Mouse (Mus musculus) forebrain, embryonic 14.5 days (tissue): ENCODE measurements around the gene Gcnt3. TPM values are rescaled to one million over a fixed set of nuclear protein-coding genes. Genes with fewer than 3 reads are reported as not detected.

ENCODE experiments used
- ATAC-seq: fragments of 200-750 bp; cut with Nextera tagmentation; 2 replicates; pipeline ENCODE4 v1.8.0; 2017; ENCODE audit warnings: mild to moderate bottlenecking, moderate library complexity
- DNase-seq: peaks from one replicate; pipeline ENCODE4 v3.0.0-alpha.2; 2015; ENCODE audit warnings: low spot score
- H3K27ac ChIP-seq: fragments of 300-500 bp; sonication (generic); 2 replicates; pipeline ENCODE4 v1.5.1; 2014; ENCODE audit warnings: low read depth, mild to moderate bottlenecking, control low read depth, low read length, moderate library complexity
- H3K27me3 ChIP-seq: fragments of 300-500 bp; sonication (generic); replicated peaks from 2 replicates; pipeline ENCODE4 v1.6.1; 2014; ENCODE audit warnings: low read length, control low read depth, mixed read lengths; ENCODE audit not compliant: control insufficient read depth, insufficient read depth
- H3K36me3 ChIP-seq: fragments of 300-500 bp; sonication (generic); 2 replicates; pipeline ENCODE4 v1.6.1; 2014; ENCODE audit warnings: low read length, control low read depth; ENCODE audit not compliant: control insufficient read depth, insufficient read depth
- H3K4me1 ChIP-seq: fragments of 300-500 bp; sonication (generic); 2 replicates; pipeline ENCODE4 v1.6.1; 2014; ENCODE audit warnings: antibody characterized with exemption, low read length, control low read depth; ENCODE audit not compliant: control insufficient read depth, insufficient read depth
- H3K4me2 ChIP-seq: fragments of 300-500 bp; sonication (generic); 2 replicates; pipeline ENCODE4 v1.6.1; 2014; ENCODE audit warnings: mild to moderate bottlenecking, control low read depth, low read length
- H3K4me3 ChIP-seq: fragments of 300-500 bp; sonication (generic); 2 replicates; pipeline ENCODE4 v1.5.1; 2014; ENCODE audit warnings: low read depth, low read length, control low read depth
- H3K9ac ChIP-seq: fragments of 300-500 bp; sonication (generic); 2 replicates; pipeline ENCODE4 v1.6.1; 2014; ENCODE audit warnings: mild to moderate bottlenecking, low read length, control low read depth, moderate library complexity
- H3K9me3 ChIP-seq: fragments of 300-500 bp; sonication (generic); replicated peaks from 2 replicates; pipeline ENCODE4 v1.6.1; 2016; ENCODE audit warnings: low read length, control low read depth, mixed read lengths; ENCODE audit not compliant: control insufficient read depth
- WGBS: fragments of 180-500 bp; shearing (Covaris S2); extraction: QIAGEN DNeasy Blood & Tissue Kit; methylation state at CpG from one replicate; pipeline ENCODE4 v1.1.7; 2014; 5-methylcytosine and 5-hydroxymethylcytosine counted together
- polyA plus RNA-seq: library from polyadenylated mRNA; unstranded; fragments of >200 nt; fragmentation: Nextera tagmentation; extraction: Ambion mirVana; gene quantifications from 2 replicates; pipeline ENCODE4 v1.2.1, GENCODE M21; 2014

The Gcnt3 gene
- polyA plus RNA-seq, 1 experiment from 2014 or later = not detected

DNA sequence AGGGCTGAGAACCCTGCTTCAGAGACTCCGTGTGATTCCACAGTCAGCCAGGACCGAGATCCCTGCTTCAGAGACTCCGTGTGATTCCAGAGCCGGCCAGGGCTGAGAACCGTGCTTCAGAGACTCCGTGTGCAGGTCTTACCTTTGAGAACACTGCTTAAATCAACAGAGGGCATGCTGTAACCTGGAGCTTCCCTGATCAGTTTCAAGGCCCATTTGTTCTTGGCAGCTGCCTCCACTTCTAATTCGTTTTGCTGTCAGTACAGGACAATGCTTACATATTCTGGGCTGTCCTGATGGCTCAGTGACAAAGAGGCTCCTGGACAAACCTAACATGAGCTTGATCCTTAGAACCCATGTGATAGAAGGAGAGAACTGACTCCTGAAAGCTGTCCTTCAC lies 39.3 kb upstream of the Gcnt3 start:
- 79% methylated on average over 7 of the region's 7 CpGs for WGBS
- Histone ChIP-seq H3K4me3 (no peak overlapping the region), H3K9me3 (no peaks in the 10 kb centered on the region), H3K36me3 (no peaks in the 10 kb centered on the region), H3K4me1 (no peaks in the 10 kb centered on the region), H3K9ac (no peak overlapping the region), H3K4me2 (no peak overlapping the region), H3K27ac (no peak overlapping the region), H3K27me3 (no peaks in the 10 kb centered on the region)
- ATAC-seq = no peak
- no peak for DNase-seq

DNA sequence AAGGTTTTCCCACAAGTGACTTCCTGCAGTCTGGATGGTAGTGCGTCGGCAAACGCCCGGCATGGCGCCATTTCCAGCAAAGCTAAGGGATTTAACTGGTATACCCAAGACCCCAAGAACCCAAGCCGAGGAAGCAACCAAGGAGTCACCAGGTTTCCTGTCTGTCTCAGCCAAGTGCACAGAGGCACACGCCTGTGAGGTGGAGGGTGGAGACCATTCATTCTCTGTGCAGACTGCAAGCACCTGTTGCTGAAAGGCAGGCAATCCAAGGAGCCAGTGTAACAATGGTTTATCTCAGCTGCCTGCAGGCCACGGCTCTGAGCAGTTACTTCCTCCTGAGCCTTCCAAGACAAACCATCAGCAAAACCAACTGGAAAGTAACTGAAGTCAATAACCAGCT lies 34.5 kb upstream of the Gcnt3 start:
- H3K27ac ChIP-seq = no peak overlapping the region
- no peak overlapping the region for H3K4me2 ChIP-seq
- no peaks in the 10 kb centered on the region for H3K4me1 ChIP-seq
- H3K4me3 ChIP-seq = no peak overlapping the region
- H3K9me3 ChIP-seq = no peaks in the 10 kb centered on the region
- no peaks in the 10 kb centered on the region for H3K36me3 ChIP-seq
- ATAC-seq (no peak), DNase-seq (no peak)
- no peaks in the 10 kb centered on the region for H3K27me3 ChIP-seq
- no peak overlapping the region for H3K9ac ChIP-seq
- WGBS = 87% methylated on average over 8 of the region's 8 CpGs

DNA sequence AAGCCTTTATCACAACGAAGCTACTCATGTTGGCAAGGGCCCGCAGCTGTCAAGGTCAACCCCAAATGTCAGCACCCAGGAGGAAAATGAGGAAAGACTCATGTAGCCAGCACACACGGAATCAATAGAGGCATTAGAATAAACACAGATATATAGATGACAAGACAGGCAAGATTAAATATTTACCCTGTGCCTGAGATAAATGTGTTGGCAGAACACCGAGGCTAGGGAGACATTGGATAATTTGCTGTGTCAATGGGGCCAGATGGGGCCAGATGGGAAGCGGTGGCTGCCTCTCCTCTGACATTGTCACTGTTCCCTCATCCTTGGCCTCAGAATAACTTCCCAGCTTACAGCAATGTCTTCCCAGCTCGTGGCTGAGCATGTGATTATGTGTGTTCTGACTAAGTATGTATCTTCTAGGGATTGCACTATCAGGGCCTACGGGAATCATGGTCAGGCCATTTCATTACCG lies 32.1 kb upstream of the Gcnt3 start:
- no peak overlapping the region for H3K4me3 ChIP-seq
- DNase-seq = no peak
- H3K4me1 ChIP-seq = no peaks in the 10 kb centered on the region
- H3K4me2 ChIP-seq = no peak overlapping the region
- no peak overlapping the region for H3K9ac ChIP-seq
- no peaks in the 10 kb centered on the region for H3K27me3 ChIP-seq
- no peaks in the 10 kb centered on the region for H3K9me3 ChIP-seq
- WGBS = 74% methylated on average over 8 of the region's 8 CpGs
- H3K36me3 ChIP-seq = no peaks in the 10 kb centered on the region
- ATAC-seq = no peak
- no peak overlapping the region for H3K27ac ChIP-seq

DNA sequence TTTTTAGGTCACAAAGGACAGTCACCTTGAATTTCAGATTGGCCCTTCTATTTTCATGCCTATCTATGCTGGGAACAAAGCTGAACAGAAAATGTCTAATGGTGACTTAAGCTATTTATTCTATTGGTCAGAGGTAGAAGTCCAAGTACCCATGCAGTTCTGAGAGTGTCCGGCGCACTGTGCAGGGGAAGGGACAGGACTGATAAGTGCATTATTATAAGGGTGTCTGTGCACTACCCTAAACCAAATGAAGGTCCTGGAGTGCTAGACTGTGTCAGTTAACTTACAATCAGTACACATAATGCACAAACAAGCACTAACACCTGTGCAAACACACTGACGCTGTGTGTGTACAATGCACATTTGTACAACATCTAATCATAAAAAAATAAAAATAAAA lies 29.6 kb upstream of the Gcnt3 start:
- Histone ChIP-seq H3K9me3 (no peaks in the 10 kb centered on the region), H3K27ac (no peak overlapping the region), H3K4me3 (no peak overlapping the region), H3K27me3 (no peaks in the 10 kb centered on the region), H3K36me3 (no peaks in the 10 kb centered on the region), H3K4me2 (no peak overlapping the region), H3K4me1 (no peaks in the 10 kb centered on the region), H3K9ac (no peak overlapping the region)
- DNase-seq = no peak
- ATAC-seq = no peak
- 96% methylated on average over 3 of the region's 3 CpGs for WGBS

DNA sequence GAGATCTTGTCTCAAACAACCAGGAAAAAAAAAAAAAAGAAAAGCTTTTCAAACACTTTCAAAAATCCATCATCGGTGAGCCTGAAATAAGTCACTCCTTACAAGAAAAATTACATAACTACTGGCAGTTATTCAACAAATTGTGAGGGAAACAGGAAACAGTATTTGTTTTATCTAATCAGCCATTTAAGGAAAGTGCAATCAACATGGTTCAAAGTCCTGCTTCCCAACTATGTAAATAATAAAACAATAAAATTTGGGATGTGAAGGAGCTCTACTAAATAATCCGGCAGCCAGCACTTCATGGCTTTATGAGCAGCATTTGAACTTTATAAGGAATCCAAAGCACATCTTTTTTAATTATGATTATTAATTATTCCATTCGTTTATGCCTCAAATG lies 24.1 kb upstream of the Gcnt3 start:
- Histone ChIP-seq H3K9me3 (no peaks in the 10 kb centered on the region), H3K4me3 (no peak overlapping the region), H3K27ac (no peak overlapping the region), H3K27me3 (no peaks in the 10 kb centered on the region), H3K4me2 (no peak overlapping the region), H3K4me1 (no peaks in the 10 kb centered on the region), H3K36me3 (no peaks in the 10 kb centered on the region), H3K9ac (no peak overlapping the region)
- DNase-seq = no peak
- no peak for ATAC-seq
- 88% methylated on average over 3 of the region's 3 CpGs for WGBS

DNA sequence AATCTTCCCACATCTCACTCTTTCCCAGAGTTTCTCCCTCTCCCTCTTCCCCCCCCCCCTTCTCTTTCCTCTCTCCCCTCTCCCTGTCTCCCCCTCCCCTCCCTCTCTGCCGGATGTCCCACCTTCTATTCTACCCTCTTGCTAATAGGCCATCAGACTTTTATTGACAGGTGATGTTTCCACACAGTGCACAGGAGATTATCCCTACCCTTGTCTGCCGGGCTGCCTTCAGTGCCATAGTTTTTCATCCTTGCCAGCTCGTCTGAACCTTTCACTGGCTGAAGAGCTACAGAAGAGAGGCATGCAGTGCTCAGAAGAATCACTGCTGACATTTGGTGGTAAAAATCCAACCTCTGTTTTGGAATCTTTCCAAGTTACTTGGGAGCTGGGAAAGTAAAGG lies 15.5 kb upstream of the Gcnt3 start:
- Histone ChIP-seq H3K4me2 (no peak overlapping the region), H3K27me3 (no peaks in the 10 kb centered on the region), H3K27ac (no peak overlapping the region), H3K36me3 (no peaks in the 10 kb centered on the region), H3K4me1 (no peaks in the 10 kb centered on the region), H3K4me3 (no peak overlapping the region), H3K9ac (no peak overlapping the region), H3K9me3 (no peaks in the 10 kb centered on the region)
- no peak for ATAC-seq
- WGBS = 31% methylated on average over 3 of the region's 3 CpGs
- DNase-seq = no peak

DNA sequence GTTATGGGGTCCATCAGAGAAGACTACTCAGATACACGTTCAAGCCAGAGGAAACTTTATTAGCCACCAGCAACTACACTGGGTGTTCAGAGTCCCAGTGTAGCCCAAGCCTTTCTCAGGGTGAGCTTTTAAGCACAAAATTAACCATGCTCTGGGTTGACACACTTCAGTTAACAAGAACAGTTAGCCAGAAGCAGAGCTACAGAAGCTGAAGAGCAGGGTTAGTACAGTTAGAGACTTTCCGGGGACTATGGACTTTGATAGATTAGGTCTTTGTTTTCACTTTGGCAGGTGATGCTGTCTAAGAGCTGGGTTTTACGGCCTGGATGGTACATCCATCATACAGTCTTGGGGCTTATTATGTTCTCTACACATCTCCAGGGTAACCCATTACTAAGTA lies 14.8 kb upstream of the Gcnt3 start:
- WGBS = 71% methylated on average over 3 of the region's 3 CpGs
- H3K9me3 ChIP-seq = no peaks in the 10 kb centered on the region
- no peak for DNase-seq
- H3K4me1 ChIP-seq = no peaks in the 10 kb centered on the region
- no peak for ATAC-seq
- no peak overlapping the region for H3K4me2 ChIP-seq
- no peak overlapping the region for H3K27ac ChIP-seq
- H3K36me3 ChIP-seq = no peaks in the 10 kb centered on the region
- H3K27me3 ChIP-seq = no peaks in the 10 kb centered on the region
- no peak overlapping the region for H3K4me3 ChIP-seq
- no peak overlapping the region for H3K9ac ChIP-seq

DNA sequence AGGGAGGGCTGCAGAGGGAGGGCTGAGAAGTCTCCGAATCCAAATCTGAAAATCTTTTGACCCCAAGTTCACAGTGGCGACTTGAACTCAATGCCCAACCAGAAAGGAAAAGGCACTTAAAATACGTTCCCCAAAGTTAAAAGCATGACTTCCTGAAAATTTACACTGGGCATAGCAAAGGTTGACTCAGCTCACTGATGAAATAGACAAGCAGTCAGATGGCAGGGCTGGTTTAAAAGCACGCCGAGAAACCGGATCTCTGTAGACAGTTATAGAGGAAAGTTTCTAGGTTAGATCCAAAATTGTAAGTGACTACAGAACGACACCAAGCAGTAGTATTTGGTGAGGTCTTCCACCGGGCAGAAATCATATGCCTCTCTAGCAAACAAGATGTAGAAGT lies 12.0 kb upstream of the Gcnt3 start:
- DNase-seq (no peak), ATAC-seq (no peak)
- Histone ChIP-seq H3K9me3 (no peaks in the 10 kb centered on the region), H3K9ac (no peak overlapping the region), H3K27ac (no peak overlapping the region), H3K36me3 (no peaks in the 10 kb centered on the region), H3K4me2 (no peak overlapping the region), H3K4me3 (no peak overlapping the region), H3K4me1 (no peaks in the 10 kb centered on the region), H3K27me3 (no peaks in the 10 kb centered on the region)
- 53% methylated on average over 8 of the region's 8 CpGs for WGBS

DNA sequence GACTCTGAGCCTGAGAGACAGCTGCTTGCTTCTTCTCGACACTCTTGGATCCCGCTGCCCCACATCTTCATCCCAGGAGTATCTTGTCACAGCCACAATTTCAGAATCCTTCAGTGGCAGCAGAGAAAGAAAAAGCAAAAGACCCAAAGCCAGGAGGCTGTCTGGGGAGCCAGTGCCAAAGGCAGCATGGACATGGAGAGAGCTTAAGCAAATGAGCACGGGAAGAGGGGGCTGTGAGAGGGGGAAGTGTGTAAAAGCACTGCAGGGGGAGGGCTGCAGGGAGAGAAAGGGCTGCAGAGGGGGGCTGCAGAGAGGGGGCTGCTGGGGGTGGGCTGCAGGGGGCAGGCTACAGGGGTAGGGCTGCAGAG lies 11.5 kb upstream of the Gcnt3 start:
- Histone ChIP-seq H3K4me3 (no peak overlapping the region), H3K27me3 (no peaks in the 10 kb centered on the region), H3K9ac (no peak overlapping the region), H3K27ac (no peak overlapping the region), H3K36me3 (no peaks in the 10 kb centered on the region), H3K4me2 (no peak overlapping the region), H3K9me3 (no peaks in the 10 kb centered on the region), H3K4me1 (no peaks in the 10 kb centered on the region)
- WGBS = 31% methylated on average over 3 of the region's 3 CpGs
- DNase-seq (peak; percentile 20), ATAC-seq (no peak)
